Mouse (Mus musculus) testis, adult 2 months (tissue): ENCODE results near the gene Nrip2.

Experiments
- CTCF ChIP-seq: fragments of 200-500 bp; IDR thresholded peaks from 2 replicates; pipeline ENCODE4 v1.5.1; 2012; ENCODE audit warnings: low read depth, mild to moderate bottlenecking, inconsistent platforms, low read length, moderate library complexity; ENCODE audit not compliant: control insufficient read depth, insufficient read depth, insufficient replicate concordance
- POLR2A ChIP-seq: fragments of 200-500 bp; IDR thresholded peaks from 2 replicates; pipeline ENCODE4 v1.6.1; 2012; ENCODE audit warnings: low read depth, mild to moderate bottlenecking, inconsistent platforms, low read length, moderate library complexity; ENCODE audit not compliant: control insufficient read depth

DNA sequence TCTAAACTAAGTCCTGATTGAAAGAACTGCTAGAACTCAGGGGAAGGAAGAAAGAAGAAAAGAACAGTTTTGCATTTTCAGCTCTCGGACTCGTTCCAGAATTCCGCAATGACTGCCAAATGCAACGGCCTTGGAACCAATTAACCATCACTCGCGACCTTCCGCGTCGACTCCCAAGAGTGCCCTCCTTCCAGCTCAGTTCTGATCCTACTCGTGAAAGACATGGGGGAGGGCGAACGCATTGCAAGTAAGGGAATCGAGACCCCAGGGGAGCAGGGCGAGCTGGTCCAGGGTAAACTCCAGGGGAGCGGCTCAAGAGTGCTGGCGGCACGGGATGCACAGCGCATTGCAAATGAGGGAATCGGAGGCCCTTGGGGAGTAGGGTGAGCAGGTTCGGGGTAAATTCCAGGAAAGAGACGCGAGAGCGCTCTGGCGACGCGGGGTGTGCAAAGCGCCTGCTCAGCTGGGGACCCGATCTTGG, 43.9 kb upstream of the Nrip2 start:
- no peak for TF ChIP-seq POLR2A
- no peak for TF ChIP-seq CTCF
